Mouse (Mus musculus) lung, embryonic 14.5 days (tissue): ENCODE measurements at regions not wholly inside any gene's neighbourhood (a gene's known extent, or its start where the extent isn't known, plus 50 kb on each side); places are given as distances from the start of the nearest gene placed in this dataset.
A peak's percentile ranks its signal among the peaks of the same experiment; 100 is the strongest.

Source experiments
- ATAC-seq: fragments of 200-750 bp; cut with Nextera tagmentation; 2 replicates; pipeline ENCODE4 v1.8.0; 2017; ENCODE audit warnings: mild to moderate bottlenecking, moderate TSS enrichment, moderate library complexity; ENCODE audit not compliant: insufficient read depth
- DNase-seq: peaks from one replicate; pipeline ENCODE4 v3.0.0-alpha.2; 2015
- H3K27ac ChIP-seq: fragments of 300-500 bp; sonication (generic); 2 replicates; pipeline ENCODE4 v1.5.1; 2014; ENCODE audit warnings: low read depth, mild to moderate bottlenecking, moderate library complexity
- H3K27me3 ChIP-seq: fragments of 300-500 bp; sonication (generic); 2 replicates; pipeline ENCODE4 v1.6.1; 2014; ENCODE audit warnings: low read length, control low read depth; ENCODE audit not compliant: insufficient read depth
- H3K36me3 ChIP-seq: fragments of 300-500 bp; sonication (generic); 2 replicates; pipeline ENCODE4 v1.6.1; 2014; ENCODE audit warnings: control low read depth; ENCODE audit not compliant: insufficient read depth
- H3K4me1 ChIP-seq: fragments of 300-500 bp; sonication (generic); 2 replicates; pipeline ENCODE4 v1.6.1; 2014; ENCODE audit warnings: antibody characterized with exemption, control low read depth; ENCODE audit not compliant: insufficient read depth
- H3K4me2 ChIP-seq: fragments of 300-500 bp; sonication (generic); 2 replicates; pipeline ENCODE4 v1.6.1; 2014; ENCODE audit warnings: mild to moderate bottlenecking
- H3K4me3 ChIP-seq: fragments of 300-500 bp; sonication (generic); 2 replicates; pipeline ENCODE4 v1.5.1; 2014; ENCODE audit warnings: low read depth, low read length
- H3K9ac ChIP-seq: fragments of 300-500 bp; sonication (generic); 2 replicates; pipeline ENCODE4 v1.6.1; 2014
- H3K9me3 ChIP-seq: fragments of 300-500 bp; sonication (generic); 2 replicates; pipeline ENCODE4 v1.6.1; 2016; ENCODE audit warnings: low read depth, low read length, control low read depth
- CTCF ChIP-seq: IDR thresholded peaks from 2 replicates; pipeline ENCODE4 v1.5.1; 2016; ENCODE audit warnings: antibody characterized with exemption, low read depth
- whole genome bisulfite sequencing: fragments of 180-500 bp; shearing (Covaris S2); extraction: QIAGEN DNeasy Blood & Tissue Kit; methylation state at CpG from one replicate; pipeline ENCODE4 v1.1.7; 2014; 5-methylcytosine and 5-hydroxymethylcytosine counted together

DNA sequence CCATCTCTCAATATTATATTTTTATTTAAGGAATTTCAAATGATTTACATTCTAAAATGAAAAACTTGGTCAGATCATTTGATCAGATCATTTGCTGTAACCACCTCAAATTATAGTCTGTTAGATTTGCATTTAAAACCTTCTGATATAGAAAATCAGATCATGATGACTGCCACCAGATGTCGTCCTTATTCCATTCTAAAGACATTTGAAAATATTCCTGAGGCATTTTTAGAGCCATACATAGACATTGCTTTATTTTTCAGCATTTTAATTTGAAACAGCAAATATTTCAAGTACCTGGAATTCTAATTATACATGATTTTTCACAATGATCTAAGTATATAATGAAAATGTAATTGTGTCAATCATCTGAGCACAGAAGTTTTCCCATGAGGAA lies 52.0 kb upstream of the Ppp6c start:
- no peak for ATAC-seq
- no peak overlapping the region for H3K9ac ChIP-seq
- no peaks in the 10 kb centered on the region for H3K4me1 ChIP-seq
- H3K4me3 ChIP-seq, result no peak overlapping the region
- no peaks in the 10 kb centered on the region for H3K9me3 ChIP-seq
- DNase-seq, result peak; percentile 21
- H3K27ac ChIP-seq, result no peak overlapping the region
- TF ChIP-seq CTCF, result 0 out of 2 replicates have a peak, but pooled peaks have one; percentile 2
- no peaks in the 10 kb centered on the region for H3K36me3 ChIP-seq
- WGBS, result 44% methylated on average over 1 of the region's 1 CpGs
- no peaks in the 10 kb centered on the region for H3K27me3 ChIP-seq
- H3K4me2 ChIP-seq, result no peak overlapping the region
